Mouse (Mus musculus): ENCODE measurements at regions not wholly inside any gene's neighbourhood (a gene's known extent, or its start where the extent isn't known, plus 50 kb on each side); places are given as distances from the start of the nearest gene placed in this dataset.

DNA sequence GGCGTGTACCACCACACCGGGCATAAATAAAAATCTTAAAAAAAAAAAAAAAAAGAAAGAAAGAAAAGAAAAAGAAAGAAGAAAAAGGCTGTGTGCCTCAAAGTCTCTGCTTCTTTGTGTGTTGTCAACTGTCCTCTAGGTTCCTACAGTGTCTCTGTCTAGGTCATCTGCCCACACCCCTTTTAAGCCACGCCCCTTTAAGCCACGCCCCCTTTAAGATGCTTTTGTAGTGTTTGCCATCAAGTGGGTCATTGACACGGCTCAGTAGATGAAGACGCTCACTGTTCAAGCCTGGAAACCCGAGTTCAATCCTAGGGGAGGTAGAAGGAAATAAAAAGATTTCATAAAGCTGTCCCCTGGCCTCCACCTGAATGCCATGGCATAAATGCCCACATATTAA is 144.0 kb downstream of the Hmg20a start:
- no peak for ATAC-seq
- Histone ChIP-seq H3K4me2 (ENCODE audit: low read length) (no peak overlapping the region), H3K9me3 (ENCODE audit: control insufficient read depth, low read length) (no peaks in the 10 kb centered on the region), H3K27me3 (replicated peaks; ENCODE audit: control insufficient read depth, insufficient read depth, low read length) (no peaks in the 10 kb centered on the region), H3K4me3 (replicated peaks; ENCODE audit: low read length) (no peak overlapping the region), H3K4me1 (replicated peaks; ENCODE audit: control insufficient read depth, insufficient read depth, low read length) (peaks cover 8% of the 10 kb centered on the region; the same call in 1 of the 2 replicates), H3K9ac (replicated peaks; ENCODE audit: low read depth, low read length) (no peak overlapping the region), H3K27ac (ENCODE audit: low read length) (no peak overlapping the region), H3K36me3 (ENCODE audit: control insufficient read depth, insufficient read depth) (no peaks in the 10 kb centered on the region)
- WGBS: 64% methylated on average over 7 of the region's 7 CpGs

DNA sequence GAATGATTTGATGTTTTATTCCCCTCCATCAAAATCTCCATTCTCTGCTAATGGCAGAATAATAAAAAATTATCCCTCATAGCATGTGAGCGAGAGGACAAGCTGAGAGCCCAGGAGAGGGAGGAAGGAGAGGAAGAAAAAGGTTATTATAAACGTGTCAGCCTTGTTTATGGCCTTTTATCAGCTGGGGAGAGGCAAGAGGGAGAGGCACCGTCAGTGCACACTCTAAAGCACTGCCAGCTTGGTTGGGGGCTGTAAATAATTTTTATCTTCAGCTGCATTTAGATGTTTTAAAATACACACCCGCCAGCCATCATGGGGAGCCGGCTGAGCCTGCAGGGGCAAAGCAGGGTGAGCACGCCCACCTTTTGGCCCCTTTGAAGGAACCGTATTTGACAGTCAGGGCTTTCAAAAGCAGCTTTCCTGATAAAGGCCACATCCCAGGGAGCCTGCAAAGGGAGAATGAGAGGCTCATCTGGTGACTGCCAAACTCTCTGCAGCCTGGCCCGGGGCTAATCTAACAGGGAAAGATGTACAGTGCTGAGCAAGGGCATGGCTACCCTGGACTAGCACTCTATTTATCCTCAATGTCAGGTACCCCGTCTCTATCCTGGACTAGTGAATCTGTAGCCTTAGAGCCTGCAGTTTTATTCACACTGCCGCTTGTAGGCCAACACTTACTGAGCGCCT is 145.8 kb downstream of the Hmg20a start:
- no peaks in the 10 kb centered on the region for H3K36me3 ChIP-seq (ENCODE audit: control insufficient read depth, insufficient read depth)
- no peak overlapping the region for H3K4me2 ChIP-seq (ENCODE audit: low read length)
- no peak overlapping the region for H3K27ac ChIP-seq (ENCODE audit: low read length)
- H3K9ac ChIP-seq (replicated peaks; ENCODE audit: low read depth, low read length): peak overlapping the region; percentile 40; the same call in 1 of the 2 replicates
- no peaks in the 10 kb centered on the region for H3K27me3 ChIP-seq (replicated peaks; ENCODE audit: control insufficient read depth, insufficient read depth, low read length)
- H3K9me3 ChIP-seq (ENCODE audit: control insufficient read depth, low read length): no peaks in the 10 kb centered on the region
- H3K4me3 ChIP-seq (replicated peaks; ENCODE audit: low read length): no peak overlapping the region
- ATAC-seq: no peak
- H3K4me1 ChIP-seq (replicated peaks; ENCODE audit: control insufficient read depth, insufficient read depth, low read length): peaks cover 8% of the 10 kb centered on the region; the same call in 1 of the 2 replicates
- WGBS: 11% methylated on average over 11 of the region's 11 CpGs
